Mouse (Mus musculus): ENCODE results near the gene Pde6h.

Gene Pde6h

GRCm38 (mm10) chr6:136923532-136923931 is at the start of gene Pde6h:
Gene Pde6h (plus strand): TSS chr6:136923832.
- in situ Hi-C loops (cut with MboI, MseI): loop anchor here (10.0 kb wide), 1 partner anchor 69 kb away; the partner anchor contains the start of gene Art4

GRCm38 (mm10) chr6:136874599-136874998 is 49.0 kb upstream of the Pde6h start:
- in situ Hi-C loops (cut with MboI, MseI): no loop called here

- in situ Hi-C loops (cut with MboI, MseI): loop anchor here (25.0 kb wide), 1 partner anchor 287 kb away; the partner anchor contains the start of gene Rerg
Measured at GRCm38 (mm10) chr6:136875670-136876069, 48.0 kb upstream of the Pde6h start, which contains the start of gene Mgp. Gene Mgp (minus strand): TSS chr6:136875823.

GRCm38 (mm10) chr6:136881678-136882077 is 42.0 kb upstream of the Pde6h start:
- in situ Hi-C loops (cut with MboI, MseI): loop anchor here (25.0 kb wide), 1 partner anchor 281 kb away; the partner anchor contains the start of gene Rerg

- in situ Hi-C loops (cut with MboI, MseI): loop anchor here (25.0 kb wide), 1 partner anchor 279 kb away; the partner anchor contains the start of gene Rerg
Measured at GRCm38 (mm10) chr6:136883431-136883915, 40.2 kb upstream of the Pde6h start.

- in situ Hi-C loops (cut with MboI, MseI): loop anchor here (25.0 kb wide), 1 partner anchor 278 kb away; the partner anchor contains the start of gene Rerg
Measured at GRCm38 (mm10) chr6:136883961-136884360, 39.7 kb upstream of the Pde6h start.

GRCm38 (mm10) chr6:136884766-136885165 is 38.9 kb upstream of the Pde6h start:
- in situ Hi-C loops (cut with MboI, MseI): loop anchor here (25.0 kb wide), 1 partner anchor 278 kb away; the partner anchor contains the start of gene Rerg

- in situ Hi-C loops (cut with MboI, MseI): loop anchor here (25.0 kb wide), 1 partner anchor 274 kb away; the partner anchor contains the start of gene Rerg
Measured at GRCm38 (mm10) chr6:136887854-136888253, 35.8 kb upstream of the Pde6h start.

- in situ Hi-C loops (cut with MboI, MseI): loop anchor here (25.0 kb wide), 1 partner anchor 273 kb away; the partner anchor contains the start of gene Rerg
Measured at GRCm38 (mm10) chr6:136889067-136889466, 34.6 kb upstream of the Pde6h start.

- in situ Hi-C loops (cut with MboI, MseI): loop anchor here (25.0 kb wide), 1 partner anchor 273 kb away; the partner anchor contains the start of gene Rerg
Measured at GRCm38 (mm10) chr6:136889554-136889953, 34.1 kb upstream of the Pde6h start.

- in situ Hi-C loops (cut with MboI, MseI): loop anchor here (25.0 kb wide), 1 partner anchor 270 kb away; the partner anchor contains the start of gene Rerg
Measured at GRCm38 (mm10) chr6:136892002-136892401, 31.6 kb upstream of the Pde6h start.

GRCm38 (mm10) chr6:136894532-136895339 is 28.9 kb upstream of the Pde6h start:
- in situ Hi-C loops (cut with MboI, MseI): loop anchor here (25.0 kb wide), 1 partner anchor 268 kb away; the partner anchor contains the start of gene Rerg

- in situ Hi-C loops (cut with MboI, MseI): loop anchor here (25.0 kb wide), 1 partner anchor 265 kb away; the partner anchor contains the start of gene Rerg
Measured at GRCm38 (mm10) chr6:136897789-136898188, 25.8 kb upstream of the Pde6h start.

- in situ Hi-C loops (cut with MboI, MseI): loop anchor here (25.0 kb wide), 1 partner anchor 264 kb away; the partner anchor contains the start of gene Rerg
Measured at GRCm38 (mm10) chr6:136898222-136898621, 25.4 kb upstream of the Pde6h start.

- in situ Hi-C loops (cut with MboI, MseI): loop anchor here (25.0 kb wide), 1 partner anchor 263 kb away; the partner anchor contains the start of gene Rerg
Measured at GRCm38 (mm10) chr6:136898954-136899353, 24.7 kb upstream of the Pde6h start.

GRCm38 (mm10) chr6:136900369-136901009 is 23.1 kb upstream of the Pde6h start:
- in situ Hi-C loops (cut with MboI, MseI): loop anchor here (5.0 kb wide), 1 partner anchor 38 kb away; no protein-coding TSS in a partner anchor

GRCm38 (mm10) chr6:136901010-136901409 is 22.6 kb upstream of the Pde6h start:
- in situ Hi-C loops (cut with MboI, MseI): loop anchor here (5.0 kb wide), 1 partner anchor 39 kb away; no protein-coding TSS in a partner anchor

- in situ Hi-C loops (cut with MboI, MseI): loop anchor here (5.0 kb wide), 1 partner anchor 40 kb away; no protein-coding TSS in a partner anchor
Measured at GRCm38 (mm10) chr6:136902527-136902926, 21.1 kb upstream of the Pde6h start.

- in situ Hi-C loops (cut with MboI, MseI): loop anchor here (5.0 kb wide), 1 partner anchor 42 kb away; no protein-coding TSS in a partner anchor
Measured at GRCm38 (mm10) chr6:136903885-136904470, 19.7 kb upstream of the Pde6h start.

- in situ Hi-C loops (cut with MboI, MseI): no loop called here
Measured at GRCm38 (mm10) chr6:136906283-136906936, 17.2 kb upstream of the Pde6h start.

Data from T-helper 2 cell (primary cell).